Mouse (Mus musculus) thymus, adult 2 months (tissue): ENCODE data around the gene Dip2c.

Experiments
- CTCF ChIP-seq: fragments of 200-500 bp; IDR thresholded peaks from 2 replicates; pipeline ENCODE4 v1.5.1; 2012; ENCODE audit warnings: mild to moderate bottlenecking, control low read depth, low read length, moderate library complexity, borderline replicate concordance; ENCODE audit not compliant: control insufficient read depth, poor library complexity, insufficient read depth; ENCODE audit errors: extremely low read depth
- POLR2A ChIP-seq: fragments of 200-500 bp; IDR thresholded peaks from 2 replicates; pipeline ENCODE4 v1.6.1; 2012; ENCODE audit warnings: mild to moderate bottlenecking, low read length, control low read depth, moderate library complexity; ENCODE audit not compliant: control insufficient read depth, poor library complexity, insufficient read depth; ENCODE audit errors: extremely low read depth

DNA sequence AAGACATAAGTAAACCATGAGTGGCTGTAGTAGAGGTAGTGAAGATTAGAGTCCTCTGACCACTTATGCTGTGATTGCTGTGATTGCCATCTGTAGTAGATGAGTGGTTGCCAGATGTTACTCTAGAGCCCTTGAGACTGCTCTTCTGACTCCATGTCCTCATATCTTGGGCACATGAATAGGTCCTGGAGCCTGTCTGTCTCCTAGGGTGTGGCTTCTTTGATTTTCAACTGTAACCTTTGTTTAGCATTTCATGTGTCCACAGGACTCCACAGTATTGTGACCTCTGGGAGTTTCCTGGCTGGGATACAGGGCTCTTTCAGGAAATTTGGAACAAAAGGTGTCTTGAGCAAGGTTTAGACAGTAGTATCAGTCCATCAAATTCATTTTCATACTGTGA is 155.1 kb downstream of the Dip2c start:
- TF ChIP-seq CTCF (no peak), POLR2A (no peak)
